Mouse (Mus musculus): ENCODE results near the gene Bcl2l12. TPM values are rescaled to one million over a fixed set of nuclear protein-coding genes. Genes with fewer than 3 reads are reported as not detected.

Bcl2l12 gene
- polyA plus RNA-seq, 1 experiment from 2014 or later: 33.3 TPM

DNA sequence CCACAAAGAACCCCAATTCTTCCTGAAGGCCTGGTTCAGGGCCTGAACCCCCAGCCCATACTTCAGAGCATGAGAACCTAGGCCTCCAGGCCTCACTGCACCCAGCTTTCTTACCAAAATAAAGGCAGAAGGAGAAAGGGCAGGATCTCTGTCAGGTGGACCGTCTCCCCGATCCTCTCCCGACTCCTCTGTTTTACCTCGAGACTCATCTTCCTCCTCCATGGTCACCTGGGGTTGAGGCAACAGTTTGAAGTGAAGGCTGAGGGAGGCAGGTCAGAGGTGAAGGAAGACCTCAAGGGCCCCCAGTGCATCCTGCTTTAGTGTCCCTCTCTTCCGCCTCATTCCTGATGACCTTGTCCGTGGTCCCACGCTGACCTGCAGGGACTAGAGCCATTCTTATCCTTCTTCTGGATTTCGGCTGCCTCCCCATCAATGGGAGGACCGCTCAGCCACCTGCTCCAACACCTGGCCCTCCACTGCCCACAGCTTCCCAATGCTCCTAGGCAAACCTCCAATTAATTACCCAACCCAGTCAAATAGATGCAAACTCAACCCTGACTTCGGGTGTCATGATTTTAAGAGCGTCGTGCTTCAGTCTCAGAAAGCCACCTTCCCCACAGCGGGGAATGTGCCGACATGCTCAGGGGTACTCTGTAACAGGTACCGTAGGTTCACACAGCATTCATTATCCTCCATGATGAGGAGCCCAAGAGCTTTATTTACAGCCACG is 15.0 kb upstream of the Bcl2l12 start:
- Histone ChIP-seq H3K4me1 (ENCODE audit: control insufficient read depth, insufficient read depth, low read length) (peaks cover 10% of the 10 kb centered on the region), H3K4me3 (ENCODE audit: low read length) (no peak overlapping the region), H3K36me3 (ENCODE audit: control insufficient read depth, insufficient read depth) (peaks cover 35% of the 10 kb centered on the region), H3K9me3 (replicated peaks; ENCODE audit: control insufficient read depth, low read length) (no peaks in the 10 kb centered on the region), H3K27me3 (ENCODE audit: control insufficient read depth, insufficient read depth, low read length) (no peaks in the 10 kb centered on the region), H3K27ac (ENCODE audit: low read length) (no peak overlapping the region), H3K9ac (ENCODE audit: low read length) (no peak overlapping the region), H3K4me2 (ENCODE audit: low read depth, low read length) (no peak overlapping the region)
- 93% methylated on average over 16 of the region's 16 CpGs for WGBS
- no peak for ATAC-seq (replicated peaks; ENCODE audit: extremely low read depth, insufficient read depth, low FRiP score)

DNA sequence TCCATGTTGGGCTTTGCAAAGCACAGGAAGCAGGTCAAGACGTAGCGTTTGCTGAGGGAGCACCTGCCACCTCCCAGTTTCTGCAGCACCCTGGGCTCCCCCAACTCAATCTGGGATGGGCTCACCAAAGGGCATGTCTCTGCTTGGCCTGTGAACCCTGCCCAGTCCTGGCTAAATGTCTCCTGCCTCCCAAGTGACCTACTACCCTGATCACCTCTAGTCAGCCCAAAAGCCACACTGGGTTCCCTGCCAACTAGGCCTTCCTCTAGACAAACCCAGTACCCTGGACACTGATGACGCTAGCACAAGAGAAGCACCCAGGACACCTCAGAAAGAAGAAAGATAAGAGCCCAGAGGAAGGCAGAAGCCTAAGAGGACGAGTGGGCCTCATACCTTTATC is 14.3 kb upstream of the Bcl2l12 start:
- Histone ChIP-seq H3K4me1 (ENCODE audit: control insufficient read depth, insufficient read depth, low read length) (peaks cover 8% of the 10 kb centered on the region), H3K27ac (ENCODE audit: low read length) (no peak overlapping the region), H3K36me3 (ENCODE audit: control insufficient read depth, insufficient read depth) (peaks cover 42% of the 10 kb centered on the region), H3K4me2 (ENCODE audit: low read depth, low read length) (no peak overlapping the region), H3K9ac (ENCODE audit: low read length) (no peak overlapping the region), H3K4me3 (ENCODE audit: low read length) (no peak overlapping the region), H3K9me3 (replicated peaks; ENCODE audit: control insufficient read depth, low read length) (no peaks in the 10 kb centered on the region), H3K27me3 (ENCODE audit: control insufficient read depth, insufficient read depth, low read length) (no peaks in the 10 kb centered on the region)
- no peak for ATAC-seq (replicated peaks; ENCODE audit: extremely low read depth, insufficient read depth, low FRiP score)
- 75% methylated on average over 4 of the region's 4 CpGs for WGBS

DNA sequence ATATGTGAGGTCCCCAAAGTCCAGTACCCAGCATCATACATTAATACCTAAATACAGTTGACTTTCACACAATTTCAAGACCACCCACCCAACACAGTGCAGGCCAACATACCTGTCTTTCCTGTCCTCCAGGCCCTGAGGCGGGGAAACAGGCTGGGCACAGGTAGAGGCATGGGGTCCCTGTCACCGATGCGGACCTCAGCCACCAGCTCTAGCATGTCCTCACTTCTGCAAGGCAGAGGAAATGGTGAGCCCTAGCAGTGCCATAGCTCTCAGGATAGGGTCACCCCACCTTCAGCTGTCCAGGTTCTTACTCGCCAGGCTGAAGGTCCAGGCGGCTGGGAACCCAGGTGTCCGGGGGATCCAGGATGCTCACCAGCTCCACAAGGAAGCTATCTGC is 13.5 kb upstream of the Bcl2l12 start:
- 96% methylated on average over 6 of the region's 6 CpGs for WGBS
- no peak overlapping the region for H3K27ac ChIP-seq (ENCODE audit: low read length)

GRCm38 (mm10) chr7:45008411-45008810 is 9.9 kb upstream of the Bcl2l12 start:
- ATAC-seq (replicated peaks; ENCODE audit: extremely low read depth, insufficient read depth, low FRiP score): no peak
- Histone ChIP-seq H3K9ac (ENCODE audit: low read length) (no peak overlapping the region), H3K27me3 (ENCODE audit: control insufficient read depth, insufficient read depth, low read length) (no peaks in the 10 kb centered on the region), H3K4me1 (ENCODE audit: control insufficient read depth, insufficient read depth, low read length) (no peaks in the 10 kb centered on the region), H3K4me2 (ENCODE audit: low read depth, low read length) (no peak overlapping the region), H3K4me3 (ENCODE audit: low read length) (no peak overlapping the region), H3K36me3 (ENCODE audit: control insufficient read depth, insufficient read depth) (peaks cover 82% of the 10 kb centered on the region), H3K27ac (ENCODE audit: low read length) (no peak overlapping the region), H3K9me3 (replicated peaks; ENCODE audit: control insufficient read depth, low read length) (no peaks in the 10 kb centered on the region)
- WGBS: 94% methylated on average over 19 of the region's 19 CpGs

More for the DNA sequence above, 13.5 kb upstream of the Bcl2l12 start:
- H3K9ac ChIP-seq (ENCODE audit: low read length): no peak overlapping the region
- no peak for ATAC-seq (replicated peaks; ENCODE audit: extremely low read depth, insufficient read depth, low FRiP score)
- H3K4me3 ChIP-seq (ENCODE audit: low read length): no peak overlapping the region
- no peaks in the 10 kb centered on the region for H3K9me3 ChIP-seq (replicated peaks; ENCODE audit: control insufficient read depth, low read length)
- H3K4me2 ChIP-seq (ENCODE audit: low read depth, low read length): no peak overlapping the region
- no peaks in the 10 kb centered on the region for H3K27me3 ChIP-seq (ENCODE audit: control insufficient read depth, insufficient read depth, low read length)
- H3K4me1 ChIP-seq (ENCODE audit: control insufficient read depth, insufficient read depth, low read length): peaks cover 8% of the 10 kb centered on the region
- peaks cover 50% of the 10 kb centered on the region for H3K36me3 ChIP-seq (ENCODE audit: control insufficient read depth, insufficient read depth)

GRCm38 (mm10) chr7:45007846-45008245 is 9.3 kb upstream of the Bcl2l12 start:
- no peak for ATAC-seq (replicated peaks; ENCODE audit: extremely low read depth, insufficient read depth, low FRiP score)
- Histone ChIP-seq H3K36me3 (ENCODE audit: control insufficient read depth, insufficient read depth) (peaks cover 87% of the 10 kb centered on the region), H3K4me3 (ENCODE audit: low read length) (no peak overlapping the region), H3K9me3 (replicated peaks; ENCODE audit: control insufficient read depth, low read length) (no peaks in the 10 kb centered on the region), H3K4me2 (ENCODE audit: low read depth, low read length) (no peak overlapping the region), H3K9ac (ENCODE audit: low read length) (no peak overlapping the region), H3K4me1 (ENCODE audit: control insufficient read depth, insufficient read depth, low read length) (no peaks in the 10 kb centered on the region), H3K27me3 (ENCODE audit: control insufficient read depth, insufficient read depth, low read length) (no peaks in the 10 kb centered on the region), H3K27ac (ENCODE audit: low read length) (no peak overlapping the region)
- WGBS: 92% methylated on average over 30 of the region's 30 CpGs

GRCm38 (mm10) chr7:45007141-45007540 is 8.6 kb upstream of the Bcl2l12 start:
- H3K36me3 ChIP-seq (ENCODE audit: control insufficient read depth, insufficient read depth): peaks cover 87% of the 10 kb centered on the region

GRCm38 (mm10) chr7:45006503-45006902 is 8.0 kb upstream of the Bcl2l12 start:
- Histone ChIP-seq H3K4me3 (ENCODE audit: low read length) (no peak overlapping the region), H3K4me2 (ENCODE audit: low read depth, low read length) (no peak overlapping the region), H3K9ac (ENCODE audit: low read length) (no peak overlapping the region), H3K9me3 (replicated peaks; ENCODE audit: control insufficient read depth, low read length) (no peaks in the 10 kb centered on the region), H3K36me3 (ENCODE audit: control insufficient read depth, insufficient read depth) (peaks cover 87% of the 10 kb centered on the region), H3K27me3 (ENCODE audit: control insufficient read depth, insufficient read depth, low read length) (no peaks in the 10 kb centered on the region), H3K4me1 (ENCODE audit: control insufficient read depth, insufficient read depth, low read length) (0 out of 2 replicates have a peak, but pooled peaks cover 2% of the 10 kb centered on the region), H3K27ac (ENCODE audit: low read length) (no peak overlapping the region)
- WGBS: 96% methylated on average over 11 of the region's 12 CpGs
- ATAC-seq (replicated peaks; ENCODE audit: extremely low read depth, insufficient read depth, low FRiP score): no peak

More at GRCm38 (mm10) chr7:45007141-45007540, 8.6 kb upstream of the Bcl2l12 start:
- Histone ChIP-seq H3K4me3 (ENCODE audit: low read length) (no peak overlapping the region), H3K9ac (ENCODE audit: low read length) (no peak overlapping the region), H3K27ac (ENCODE audit: low read length) (no peak overlapping the region), H3K27me3 (ENCODE audit: control insufficient read depth, insufficient read depth, low read length) (no peaks in the 10 kb centered on the region), H3K9me3 (replicated peaks; ENCODE audit: control insufficient read depth, low read length) (no peaks in the 10 kb centered on the region), H3K4me2 (ENCODE audit: low read depth, low read length) (no peak overlapping the region), H3K4me1 (ENCODE audit: control insufficient read depth, insufficient read depth, low read length) (no peaks in the 10 kb centered on the region)
- WGBS: 95% methylated on average over 29 of the region's 29 CpGs
- ATAC-seq (replicated peaks; ENCODE audit: extremely low read depth, insufficient read depth, low FRiP score): no peak

- H3K27ac ChIP-seq (ENCODE audit: low read length): no peak overlapping the region
- no peaks in the 10 kb centered on the region for H3K27me3 ChIP-seq (ENCODE audit: control insufficient read depth, insufficient read depth, low read length)
- 80% methylated on average over 6 of the region's 6 CpGs for WGBS
- H3K9ac ChIP-seq (ENCODE audit: low read length): no peak overlapping the region
- peaks cover 89% of the 10 kb centered on the region for H3K36me3 ChIP-seq (ENCODE audit: control insufficient read depth, insufficient read depth)
- ATAC-seq (replicated peaks; ENCODE audit: extremely low read depth, insufficient read depth, low FRiP score): no peak
- H3K4me3 ChIP-seq (ENCODE audit: low read length): no peak overlapping the region
- H3K4me1 ChIP-seq (ENCODE audit: control insufficient read depth, insufficient read depth, low read length): peaks cover 6% of the 10 kb centered on the region
- H3K9me3 ChIP-seq (replicated peaks; ENCODE audit: control insufficient read depth, low read length): no peaks in the 10 kb centered on the region
- H3K4me2 ChIP-seq (ENCODE audit: low read depth, low read length): no peak overlapping the region
Observed at GRCm38 (mm10) chr7:45005321-45005992, 6.9 kb upstream of the Bcl2l12 start.

DNA sequence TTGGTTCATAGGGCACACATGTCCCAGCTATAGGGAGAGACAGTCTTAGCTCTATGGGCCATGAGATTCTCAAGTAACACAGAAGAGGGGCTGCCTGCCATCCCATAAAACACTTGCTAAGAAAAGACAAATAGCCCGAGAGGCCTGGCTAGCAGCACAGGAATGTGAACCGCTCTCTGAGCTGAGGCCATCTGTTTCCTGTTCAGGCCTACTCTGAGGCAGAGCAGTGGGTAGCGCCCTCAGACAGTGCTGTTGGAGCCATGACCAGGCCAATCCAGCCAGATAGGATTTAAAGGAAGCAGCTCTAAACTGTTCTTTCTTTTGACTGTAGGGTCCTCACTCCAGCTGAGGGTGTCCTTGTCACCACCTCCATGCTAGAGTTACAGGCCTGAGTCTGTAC is 6.0 kb upstream of the Bcl2l12 start:
- no peaks in the 10 kb centered on the region for H3K9me3 ChIP-seq (replicated peaks; ENCODE audit: control insufficient read depth, low read length)
- 57% methylated on average over 3 of the region's 3 CpGs for WGBS
- peak overlapping the region; percentile 35; the same call in 1 of the 2 replicates for H3K27ac ChIP-seq (ENCODE audit: low read length)
- no peak overlapping the region for H3K4me2 ChIP-seq (ENCODE audit: low read depth, low read length)
- H3K27me3 ChIP-seq (ENCODE audit: control insufficient read depth, insufficient read depth, low read length): no peaks in the 10 kb centered on the region
- ATAC-seq (replicated peaks; ENCODE audit: extremely low read depth, insufficient read depth, low FRiP score): no peak
- H3K4me1 ChIP-seq (ENCODE audit: control insufficient read depth, insufficient read depth, low read length): peaks cover 13% of the 10 kb centered on the region
- no peak overlapping the region for H3K4me3 ChIP-seq (ENCODE audit: low read length)
- peaks cover 86% of the 10 kb centered on the region for H3K36me3 ChIP-seq (ENCODE audit: control insufficient read depth, insufficient read depth)
- H3K9ac ChIP-seq (ENCODE audit: low read length): no peak overlapping the region

Measured in heart, embryonic 16.5 days (tissue).